Mouse (Mus musculus) hindlimb bud, embryonic 11.5 days (tissue): ENCODE data around the gene Rassf4.

Experiments
- DNase-seq: peaks from one replicate; pipeline ENCODE4 v3.0.0-alpha.2; 2012; ENCODE audit warnings: low read depth, low spot score; ENCODE audit errors: extremely low spot score

Rassf4 gene

DNA sequence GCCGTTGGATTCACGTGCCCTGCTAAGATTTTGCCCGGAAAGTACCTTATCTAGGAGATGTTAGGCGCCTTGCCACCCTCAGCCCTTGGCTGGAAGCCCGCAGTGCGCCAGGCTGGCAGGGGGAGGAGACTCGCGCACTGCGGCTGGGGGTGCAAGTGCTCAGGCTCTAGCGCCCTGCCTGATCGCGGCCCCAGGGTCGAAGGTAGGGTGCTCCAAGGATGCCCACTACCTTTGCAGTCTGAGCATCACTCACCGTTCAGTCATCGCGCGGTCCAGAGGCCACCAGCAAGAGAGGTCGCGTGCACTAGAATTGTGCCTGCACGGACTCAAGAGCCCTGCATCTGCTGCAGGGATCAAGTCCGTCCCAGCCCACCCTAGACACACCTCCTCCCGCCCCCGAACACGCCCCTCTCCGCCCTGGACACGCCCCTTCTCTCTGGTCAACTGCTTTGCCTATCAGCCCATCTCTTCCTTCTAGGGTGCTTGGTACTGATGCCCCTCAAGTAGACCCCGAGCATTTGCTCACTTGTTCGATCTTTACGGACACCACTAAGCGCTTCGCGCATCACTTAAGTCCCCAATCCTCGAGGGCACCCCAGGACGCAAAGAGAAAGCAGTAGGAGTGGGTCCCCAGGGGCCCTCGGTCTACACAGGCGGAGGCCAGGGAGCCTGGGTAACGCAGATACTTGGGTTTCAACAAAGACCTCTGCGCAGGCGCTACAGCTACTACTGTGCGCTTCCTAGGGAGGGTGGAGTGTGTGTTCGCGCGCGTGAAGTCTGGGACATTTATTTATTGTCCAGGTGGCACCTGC, at the start of gene Rassf4:
TSS of gene Rassf4 (minus strand) at position 482 of the 812 bp plus-strand sequence.
- no peak for DNase-seq

DNA sequence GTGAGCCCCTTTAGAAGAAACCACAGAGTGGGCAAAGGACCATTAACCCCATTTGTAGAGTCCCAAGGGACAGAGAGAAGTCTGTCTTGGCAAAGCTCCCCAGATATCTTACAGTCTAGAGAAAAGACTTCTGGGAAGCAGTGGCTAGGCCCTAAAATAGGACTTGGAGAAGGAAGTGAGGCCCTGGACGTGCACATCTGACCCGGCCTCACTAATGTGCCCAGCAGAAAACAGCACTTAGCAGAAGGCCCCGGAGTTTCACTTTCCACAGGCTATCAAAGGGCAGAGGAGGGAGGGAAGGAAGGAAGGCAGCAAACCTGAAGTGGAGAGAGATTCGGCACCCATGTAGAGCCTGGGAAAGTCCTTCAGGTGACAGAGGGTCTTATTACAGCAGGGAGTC, 45.2 kb upstream of the Rassf4 start:
- no peak for DNase-seq

DNA sequence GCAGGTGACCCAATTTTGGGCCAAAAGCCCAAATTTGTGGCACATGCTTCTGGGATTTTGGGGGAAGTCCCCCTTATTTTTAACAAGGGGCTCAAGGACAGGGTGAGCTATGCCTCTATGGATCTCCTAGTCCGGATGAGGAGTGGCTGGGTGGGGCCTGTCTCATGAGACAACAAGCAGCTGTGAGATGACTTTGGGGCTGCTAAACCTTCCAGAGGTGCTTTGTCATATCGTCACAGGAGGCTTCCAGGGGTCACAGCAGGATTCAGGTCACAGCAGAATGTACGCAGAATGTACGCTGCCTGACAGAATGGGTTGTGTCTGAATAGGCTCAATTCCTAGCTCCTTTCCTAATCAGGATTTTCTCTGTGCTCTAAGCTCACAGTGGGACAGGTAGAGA, 44.6 kb upstream of the Rassf4 start:
- no peak for DNase-seq

DNA sequence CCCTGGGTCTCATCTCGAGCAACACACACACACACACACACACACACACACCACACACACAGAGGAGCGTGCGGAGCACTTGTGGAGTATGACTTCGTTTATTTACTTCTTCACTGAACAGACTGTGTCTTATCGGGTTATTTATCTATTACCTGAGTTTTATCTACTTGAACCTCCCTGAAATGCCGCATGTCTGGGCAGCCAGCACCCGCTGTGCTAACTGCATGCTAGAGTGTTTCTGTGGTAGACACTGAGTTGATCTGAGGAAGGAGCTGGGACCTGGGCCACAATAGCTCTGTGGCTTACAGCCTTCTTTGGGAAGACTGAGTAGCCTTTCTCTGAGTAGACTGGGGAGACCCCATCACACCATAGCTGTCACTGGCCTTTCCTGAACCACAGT, 44.1 kb upstream of the Rassf4 start:
- DNase-seq: no peak

DNA sequence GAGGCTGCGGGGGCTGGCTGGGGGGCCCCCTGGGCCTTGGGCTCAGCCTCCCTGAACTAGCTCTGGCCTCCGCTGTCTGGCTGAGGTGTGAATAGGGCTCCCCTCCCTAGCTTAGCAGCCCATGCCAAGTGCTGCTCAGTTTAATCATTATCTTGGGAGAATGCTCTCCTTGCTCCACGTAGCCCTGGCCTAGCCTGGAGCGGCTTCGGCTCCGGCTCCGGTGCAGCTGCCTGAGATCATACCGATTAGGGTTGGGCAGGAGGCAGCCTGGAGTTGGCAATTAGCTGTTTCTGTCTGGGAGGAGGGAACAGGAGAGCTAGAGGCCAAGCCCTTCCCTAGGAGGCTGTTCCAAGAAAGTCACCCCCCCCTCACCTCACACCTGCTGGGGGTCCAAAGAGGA, 42.9 kb upstream of the Rassf4 start, which contains the start of gene Tmem72:
TSS of gene Tmem72 (minus strand) at position 248 of the 400 bp plus-strand sequence.
- no peak for DNase-seq

DNA sequence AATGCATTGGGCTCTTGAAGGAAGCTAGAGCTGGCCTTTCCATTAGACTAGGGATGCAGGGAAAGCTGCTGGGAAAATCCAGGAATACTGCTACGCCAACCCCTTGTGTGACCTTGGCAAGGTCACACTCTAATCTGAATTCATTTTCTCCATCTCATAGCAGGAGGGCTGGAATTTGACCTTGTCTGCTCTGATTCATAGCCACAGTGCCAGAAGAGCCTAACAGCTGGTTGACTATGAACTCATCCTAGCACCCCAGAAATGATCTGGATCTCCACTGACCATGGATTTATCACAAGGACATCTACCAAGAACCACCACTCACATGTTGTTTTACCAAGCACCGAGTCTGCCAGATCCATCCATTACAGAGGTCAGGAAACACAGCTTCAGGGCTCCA, 41.4 kb upstream of the Rassf4 start:
- DNase-seq: no peak

DNA sequence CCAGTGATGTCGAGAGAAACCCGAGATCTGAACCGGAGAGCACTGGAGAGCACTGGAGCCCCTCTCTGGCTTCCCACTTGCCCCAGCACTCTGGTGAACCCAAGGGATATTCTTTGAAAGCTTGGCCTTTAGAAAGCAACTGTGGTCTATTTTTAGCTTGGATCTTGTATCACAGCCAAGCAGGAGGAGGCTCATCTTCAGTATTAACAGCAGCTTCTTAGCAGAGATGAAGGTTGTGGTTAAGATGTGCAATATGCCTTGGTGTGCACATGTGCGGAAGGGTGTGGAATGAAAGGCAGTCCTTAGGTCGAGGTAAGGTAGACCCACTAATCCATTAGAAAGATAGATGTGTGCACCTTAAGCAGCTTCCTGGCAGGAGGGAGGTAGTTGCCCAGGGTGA, 40.8 kb upstream of the Rassf4 start:
- DNase-seq: no peak

DNA sequence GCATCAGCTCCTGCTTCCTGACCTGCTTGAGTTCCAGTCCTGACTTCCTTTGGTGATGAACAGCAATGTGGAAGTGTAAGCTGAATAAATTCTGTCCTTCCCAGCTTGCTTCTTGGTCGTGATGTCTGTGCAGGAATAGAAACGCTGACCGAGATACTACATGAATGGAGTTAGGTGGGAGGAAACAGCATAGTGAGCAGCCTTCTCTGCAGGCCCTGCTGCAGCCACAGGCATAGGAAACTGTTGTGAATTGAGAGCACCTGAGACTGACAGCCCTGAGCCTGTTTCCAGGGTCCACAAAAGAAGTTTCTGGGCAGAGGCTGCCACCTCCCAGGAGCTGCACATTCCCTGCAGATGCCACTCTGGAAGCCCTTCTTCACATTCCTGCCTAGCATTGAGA, 40.2 kb upstream of the Rassf4 start:
- no peak for DNase-seq

DNA sequence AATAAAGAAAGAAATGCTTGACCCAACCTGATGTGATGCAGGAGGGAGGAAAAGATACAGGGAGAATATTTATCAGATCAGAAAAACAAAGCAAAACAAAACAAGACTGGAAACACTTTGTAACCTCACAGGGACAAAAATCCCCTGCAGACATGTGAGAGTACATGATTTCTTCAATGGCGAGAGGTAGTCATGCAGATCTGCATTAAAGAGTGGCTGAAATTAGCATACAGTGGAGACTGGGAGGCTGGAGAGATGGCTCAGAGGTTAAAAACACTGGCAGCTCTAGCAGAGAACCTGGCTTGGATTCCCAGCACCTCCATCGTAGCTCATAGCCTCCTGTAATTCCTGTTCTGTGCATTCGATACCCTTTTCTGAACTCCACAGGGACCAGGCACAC, 38.8 kb upstream of the Rassf4 start:
- DNase-seq: no peak

DNA sequence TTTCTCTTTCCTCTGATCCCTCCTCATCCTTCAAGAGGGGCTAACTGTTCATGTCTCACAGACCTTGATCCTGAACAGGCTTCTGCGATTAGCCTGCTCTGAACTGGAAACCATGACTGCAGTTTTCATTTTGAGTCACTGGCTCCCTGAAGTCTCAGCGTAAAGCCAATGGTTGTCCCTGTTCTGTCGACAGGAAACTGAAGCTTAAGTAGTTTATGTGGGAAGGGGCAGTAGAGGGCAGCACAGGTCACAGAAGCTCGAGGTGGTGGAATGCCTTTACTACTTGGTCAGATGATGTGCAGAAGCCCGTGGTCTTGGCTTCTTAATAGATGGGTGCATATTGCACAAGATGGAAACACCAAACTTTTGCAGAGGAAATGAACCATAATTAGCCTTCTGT, 38.3 kb upstream of the Rassf4 start:
- no peak for DNase-seq

DNA sequence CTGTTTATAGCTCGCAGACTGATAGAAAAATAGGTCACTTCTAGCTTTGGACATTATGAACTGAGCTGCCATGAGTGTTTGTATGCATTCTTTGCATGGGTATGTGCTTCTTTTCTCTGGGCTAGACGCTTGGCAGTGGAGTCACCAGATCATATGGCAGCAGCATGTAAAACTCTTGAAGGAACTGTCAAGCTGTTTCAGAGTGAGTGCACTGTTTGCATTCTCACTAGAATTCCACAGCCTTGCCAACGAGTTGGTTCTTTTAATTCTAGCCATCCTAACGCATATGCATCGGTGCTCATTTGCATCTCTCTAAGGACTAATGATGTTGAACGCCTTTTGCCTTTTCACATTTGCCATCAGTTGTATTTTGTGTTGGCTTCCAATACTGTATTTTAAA, 30.6 kb upstream of the Rassf4 start:
- no peak for DNase-seq

DNA sequence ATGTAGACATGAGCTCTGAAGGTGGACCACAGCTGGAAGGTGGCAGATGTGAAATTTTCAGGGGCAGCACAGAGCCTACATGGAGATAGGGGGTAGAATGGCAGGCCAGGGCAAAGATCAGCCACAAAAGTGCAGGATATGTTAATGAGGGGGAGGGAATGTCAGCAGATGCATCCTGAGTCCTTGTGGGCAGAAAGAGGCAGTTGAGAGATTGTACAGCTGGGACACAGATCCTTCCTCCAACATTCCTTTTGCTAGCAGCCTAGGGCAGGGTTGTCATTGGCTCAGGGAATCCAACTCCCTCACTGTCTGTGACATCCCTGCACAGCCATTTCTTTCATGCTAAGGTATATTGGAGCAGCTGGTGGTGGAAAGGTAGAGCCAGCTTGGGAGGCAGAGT, 27.1 kb upstream of the Rassf4 start:
- no peak for DNase-seq

DNA sequence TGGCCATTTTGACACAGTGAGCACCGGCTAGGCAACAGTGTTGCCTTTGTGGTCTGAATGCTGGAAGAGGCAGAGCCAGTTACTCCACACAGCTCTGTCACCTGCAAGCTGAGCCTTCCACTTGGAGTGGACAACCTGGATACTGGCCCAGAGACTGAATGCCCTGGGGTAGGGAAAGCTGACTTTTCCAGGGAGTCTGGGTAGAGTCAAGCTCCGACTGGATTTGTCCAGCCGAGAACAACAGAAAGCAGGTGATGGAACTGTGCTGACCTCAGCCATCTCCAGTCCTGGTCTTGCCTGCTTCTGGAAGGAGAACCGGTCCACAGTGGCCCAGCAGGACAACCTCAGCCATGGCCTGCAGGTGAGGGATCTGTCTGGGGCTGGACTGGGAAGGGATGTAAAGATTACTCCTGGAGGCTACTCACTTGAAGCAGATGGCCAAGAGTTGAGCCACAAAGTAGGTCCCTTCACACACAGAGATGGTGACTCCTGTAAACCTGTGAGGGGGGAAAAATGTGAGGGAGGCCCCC, 24.2 kb upstream of the Rassf4 start:
- no peak for DNase-seq

DNA sequence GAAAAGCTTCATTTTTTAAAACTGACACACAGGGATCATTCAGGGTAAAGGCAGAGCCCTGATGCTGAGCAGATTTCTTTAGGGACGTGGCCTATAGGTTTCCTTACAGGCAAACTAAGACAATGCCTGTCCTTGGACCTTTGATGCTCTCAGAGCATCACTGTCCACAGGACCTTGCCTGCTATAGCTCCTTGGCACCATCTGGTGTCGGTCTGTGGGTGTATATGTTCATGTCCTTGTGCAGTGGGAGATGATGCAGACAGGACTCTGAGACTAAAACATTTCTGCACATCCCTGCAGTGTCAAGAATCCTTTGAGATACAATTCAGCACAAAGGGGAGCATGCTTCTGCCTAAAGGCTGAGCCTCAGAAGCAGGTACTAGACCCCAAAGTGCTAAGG, 23.7 kb upstream of the Rassf4 start:
- no peak for DNase-seq

DNA sequence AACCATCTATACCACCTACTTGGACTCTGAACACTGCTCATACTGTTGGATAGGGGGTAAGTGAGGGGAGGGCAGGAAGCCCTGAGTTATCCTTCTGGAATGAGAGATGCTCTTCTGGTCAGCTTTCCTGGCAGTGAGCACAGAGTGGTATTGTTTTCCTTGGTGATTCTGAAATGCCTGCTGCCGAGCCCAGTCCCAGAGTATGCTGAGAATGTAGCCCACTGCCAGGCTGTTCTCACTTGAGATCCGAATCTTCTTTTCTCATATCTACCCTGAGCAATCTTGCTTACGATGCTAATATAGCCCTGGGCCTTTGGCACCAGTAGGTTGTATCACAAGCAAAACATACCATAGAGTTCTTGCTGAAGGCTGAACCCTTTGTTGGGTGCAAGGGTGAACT, 20.6 kb upstream of the Rassf4 start:
- no peak for DNase-seq

DNA sequence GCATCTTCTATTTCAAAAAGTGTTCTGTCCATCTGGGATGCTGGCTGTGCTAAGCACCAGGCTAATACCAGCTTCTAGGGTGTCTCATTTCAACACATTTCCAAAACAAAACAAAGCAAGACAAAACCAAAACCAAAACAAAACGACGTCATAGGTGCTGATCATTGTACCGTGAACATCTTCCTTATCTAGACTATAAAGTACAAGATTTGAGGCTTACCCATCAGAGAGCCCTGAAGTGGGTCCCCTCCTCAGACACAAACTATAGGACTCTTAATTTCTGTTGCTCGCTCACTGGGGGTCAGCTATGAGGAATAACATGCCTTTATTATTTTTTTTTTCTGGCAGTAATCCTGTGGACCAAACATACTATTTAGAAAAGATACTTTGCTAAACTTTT, 19.9 kb upstream of the Rassf4 start:
- DNase-seq: no peak

DNA sequence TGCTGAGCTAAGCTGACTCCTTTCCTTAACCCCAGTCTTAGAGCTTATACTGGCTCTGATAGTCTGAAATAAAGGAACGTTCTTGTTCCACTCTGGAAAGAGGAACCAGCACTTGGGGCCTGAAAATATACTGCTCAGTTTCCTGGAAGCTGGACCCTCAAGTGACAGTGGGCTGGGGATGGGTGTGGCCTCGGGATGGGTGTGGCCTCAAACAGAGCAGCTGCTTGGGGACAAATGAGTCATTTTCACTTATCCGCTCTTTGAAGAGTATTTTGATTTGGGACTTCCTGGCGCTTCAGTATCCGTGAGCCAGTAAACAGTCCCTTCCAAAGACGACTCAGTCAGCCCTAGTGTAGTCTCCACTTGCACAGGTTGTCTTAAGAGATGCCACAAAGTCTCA, 8.6 kb upstream of the Rassf4 start:
- no peak for DNase-seq

DNA sequence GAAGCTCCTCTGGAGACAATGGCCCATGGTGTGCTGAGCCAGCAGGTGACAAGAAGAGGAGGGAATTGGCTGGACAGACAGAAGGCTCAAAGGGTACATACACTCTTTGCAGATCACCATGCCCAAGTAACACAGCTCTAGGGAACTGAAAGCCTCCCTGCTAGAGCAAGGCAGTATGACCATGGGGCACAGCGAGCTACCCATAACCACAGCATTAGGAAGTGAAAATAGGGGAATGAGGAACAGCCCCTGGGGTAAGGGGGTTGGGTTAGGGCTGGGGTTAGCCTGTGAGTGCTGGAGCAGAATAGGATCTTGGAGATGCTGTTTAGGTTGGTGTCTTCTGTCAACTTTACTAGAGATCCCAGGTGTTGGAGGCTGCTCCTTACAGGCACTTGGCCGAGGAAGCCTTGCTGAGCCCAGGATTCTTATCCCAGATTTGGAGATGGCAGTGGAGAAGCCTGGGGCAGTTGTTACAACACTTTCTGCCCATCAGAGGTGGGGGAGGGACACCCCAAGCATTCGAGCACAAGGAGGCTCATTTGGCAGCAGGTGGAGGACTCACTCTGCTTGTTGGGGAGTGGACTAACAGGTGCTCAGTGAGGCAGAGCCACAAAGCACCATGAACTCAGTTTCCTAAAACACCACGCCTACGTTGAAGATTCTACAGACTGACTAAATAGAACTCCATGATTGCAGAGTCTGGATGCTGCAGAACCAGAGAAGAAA, 6.0 kb upstream of the Rassf4 start:
- DNase-seq: no peak

DNA sequence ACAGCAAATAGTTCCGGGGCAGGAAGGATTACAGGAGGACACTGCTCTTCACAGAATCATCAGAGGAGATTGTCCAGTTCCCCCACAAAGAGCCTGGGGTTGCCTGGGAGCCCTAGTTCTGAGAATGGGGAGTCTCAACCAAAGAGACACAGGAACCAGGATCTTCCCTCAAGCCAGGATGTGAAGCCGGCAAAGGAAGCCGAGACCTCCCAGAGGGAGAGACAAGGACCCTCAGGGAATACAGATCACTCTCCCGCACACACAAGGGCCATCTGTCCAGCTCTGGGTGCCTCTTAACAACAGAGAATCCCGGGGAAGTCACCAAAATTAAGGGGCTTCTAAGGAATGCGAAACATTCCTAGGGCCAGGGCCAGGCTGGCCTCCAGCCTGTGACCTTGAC, 3.6 kb upstream of the Rassf4 start:
- no peak for DNase-seq

DNA sequence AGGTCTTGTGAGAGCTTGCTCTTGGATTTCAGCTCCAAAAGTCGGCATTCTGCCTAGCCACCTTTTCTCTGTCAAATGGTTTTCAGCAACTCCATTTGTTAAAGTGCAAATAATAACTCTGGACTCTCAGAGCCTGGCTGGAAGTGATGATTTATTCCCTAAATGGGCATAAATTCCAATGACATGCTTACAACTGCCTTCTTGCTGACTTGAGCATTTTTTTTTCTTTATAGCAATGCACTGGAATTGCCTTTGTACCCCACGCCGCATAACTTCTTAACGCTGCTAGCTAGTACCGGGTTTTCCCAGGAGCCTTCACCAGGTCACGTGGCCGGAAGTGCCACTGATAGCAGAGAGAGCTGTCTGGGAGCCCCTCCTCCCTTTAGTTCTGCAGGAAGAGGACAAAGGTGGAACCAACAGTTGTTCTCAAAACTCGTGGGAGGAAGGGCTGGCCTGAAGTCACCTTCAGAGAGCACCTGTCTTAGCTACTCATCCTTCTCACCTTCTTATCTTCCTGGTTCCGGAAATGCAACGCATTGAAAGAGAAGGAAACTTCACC, 2.7 kb upstream of the Rassf4 start:
- no peak for DNase-seq

DNA sequence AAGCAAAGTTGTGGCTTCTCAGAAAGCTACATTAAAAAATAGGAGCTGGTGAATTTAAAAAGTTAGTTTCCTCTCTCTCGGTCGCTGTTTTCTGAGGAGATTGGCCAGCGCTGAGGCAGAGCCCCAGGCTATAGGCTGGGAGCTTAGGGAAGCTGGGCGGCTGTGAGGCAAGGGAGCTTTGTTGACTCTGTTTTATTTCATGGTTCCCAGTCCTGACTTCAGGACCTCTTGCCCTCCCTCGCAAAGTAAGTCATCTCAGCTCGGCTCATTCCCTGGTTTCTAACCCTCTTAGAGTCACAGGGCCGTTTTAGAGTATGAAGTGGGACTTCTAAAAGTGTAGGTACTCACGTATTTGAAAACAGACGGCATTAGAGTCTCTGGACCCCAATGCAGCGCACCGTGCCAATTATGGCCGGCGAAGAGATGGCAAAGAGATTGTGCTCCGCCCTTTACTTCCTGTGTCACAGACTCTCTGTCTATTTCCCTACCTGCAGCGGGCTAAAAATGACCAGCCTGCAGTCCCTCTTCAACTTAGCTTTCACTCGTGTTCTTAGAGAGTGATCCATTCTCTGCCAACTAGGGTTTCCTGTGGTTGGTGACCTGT, 633 bp upstream of the Rassf4 start:
- DNase-seq: no peak

DNA sequence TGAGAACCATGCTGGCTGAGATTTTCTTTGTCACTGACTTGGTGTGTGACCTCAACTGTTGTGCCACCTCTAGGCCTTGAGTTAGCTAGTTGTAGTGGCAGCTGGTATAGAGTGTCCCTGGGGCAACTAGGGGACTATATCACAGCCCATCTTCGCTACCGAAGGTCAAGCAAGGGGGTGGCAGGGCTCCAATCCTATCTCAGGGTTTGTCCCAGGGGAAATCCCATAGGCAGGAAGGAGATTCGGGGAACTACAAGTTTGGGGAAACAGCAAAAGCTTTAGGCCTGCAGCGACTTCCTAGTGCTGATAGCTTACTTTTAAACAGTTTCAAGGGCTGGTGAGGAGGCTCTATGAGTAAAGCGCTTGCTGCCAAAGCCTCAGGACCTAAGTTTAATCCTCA, 1.4 kb downstream of the Rassf4 start:
- DNase-seq: no peak
